Mouse (Mus musculus) lung, postnatal 0 days (tissue): ENCODE results near the gene Pkn2.
A peak's percentile ranks its signal among the peaks of the same experiment; 100 is the strongest.

Source experiments
- CTCF ChIP-seq: IDR thresholded peaks from 2 replicates; pipeline ENCODE4 v1.5.1; 2016; ENCODE audit warnings: antibody characterized with exemption, mild to moderate bottlenecking
- EP300 ChIP-seq: IDR thresholded peaks from 2 replicates; pipeline ENCODE4 v1.6.1; 2016; ENCODE audit warnings: antibody characterized with exemption, mild to moderate bottlenecking, control low read depth

- TF ChIP-seq CTCF (peak; percentile 55), EP300 (peak; percentile 48; the same call in 1 of the 2 replicates)
Observed at GRCm38 (mm10) chr3:142773538-142774191, 108.1 kb downstream of the Pkn2 start.
